Mouse (Mus musculus): ENCODE results near the gene Grik5. TPM values are rescaled to one million over a fixed set of nuclear protein-coding genes. Genes with fewer than 3 reads are reported as not detected.

Grik5 gene
- polyA plus RNA-seq (2015; fragmentation: Nextera tagmentation; extraction: Ambion mirVana) = 12.8 and 14.7 TPM in 2 replicates

DNA sequence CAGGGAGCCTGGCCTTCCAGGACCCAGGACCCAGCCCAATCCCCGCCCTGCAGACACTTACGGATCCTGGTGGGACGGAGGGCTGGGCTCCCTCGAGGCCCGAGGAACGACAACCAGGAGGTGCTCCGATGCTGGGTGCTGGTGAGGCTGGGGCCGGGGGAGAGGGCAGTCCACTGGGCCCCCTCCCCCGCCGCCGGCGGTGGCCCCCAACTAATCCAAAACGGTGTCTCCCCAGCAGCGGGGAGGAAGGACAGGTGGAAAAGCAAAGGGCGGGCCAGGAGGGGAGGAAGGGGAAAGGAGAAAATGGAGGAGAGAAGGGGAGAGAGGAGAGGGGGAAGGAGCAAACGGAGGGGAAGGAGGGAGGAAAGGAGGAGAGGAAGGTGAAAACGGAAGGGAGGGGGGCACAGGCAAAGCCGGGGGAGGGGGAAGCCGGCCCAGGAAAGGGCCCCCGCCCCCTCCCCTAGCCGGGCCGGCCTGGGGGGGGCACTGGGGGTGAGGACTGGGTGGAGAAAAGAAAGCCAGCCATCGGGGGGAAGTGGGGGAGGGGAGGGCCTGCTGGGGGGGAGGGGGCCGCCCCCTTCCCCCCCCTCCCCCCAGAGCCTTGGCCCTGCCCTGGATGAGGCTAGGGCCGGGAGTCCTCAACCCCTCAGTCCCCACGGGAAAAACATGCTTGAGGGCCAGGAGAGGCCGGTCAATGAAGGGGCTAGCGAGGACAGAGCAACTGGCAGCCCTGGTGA is at the start of gene Grik5, which contains the start of gene Zfp574:
Gene Grik5, minus strand, starts transcription at position 368 of the 737 bp plus-strand sequence.
Gene Zfp574, plus strand, starts transcription at position 589 of the 737 bp plus-strand sequence.
- H3K36me3 ChIP-seq (ENCODE audit: poor library complexity, severe bottlenecking) = peaks cover 14% of the 10 kb centered on the region
- H3K9me3 ChIP-seq (replicated peaks) = no peaks in the 10 kb centered on the region
- peak within 1 kb of the TSS; percentile 93 for H3K27ac ChIP-seq
- ATAC-seq = no peak
- WGBS = under 1% methylated on average over 21 of the region's 28 CpGs
- H3K4me2 ChIP-seq = peak within 1 kb of the TSS; percentile 95
- peak within 1 kb of the TSS; percentile 97 for H3K9ac ChIP-seq
- H3K4me1 ChIP-seq = peaks cover 72% of the 10 kb centered on the region
- H3K4me3 ChIP-seq = peak within 1 kb of the TSS; percentile 77
- H3K27me3 ChIP-seq = no peaks in the 10 kb centered on the region

DNA sequence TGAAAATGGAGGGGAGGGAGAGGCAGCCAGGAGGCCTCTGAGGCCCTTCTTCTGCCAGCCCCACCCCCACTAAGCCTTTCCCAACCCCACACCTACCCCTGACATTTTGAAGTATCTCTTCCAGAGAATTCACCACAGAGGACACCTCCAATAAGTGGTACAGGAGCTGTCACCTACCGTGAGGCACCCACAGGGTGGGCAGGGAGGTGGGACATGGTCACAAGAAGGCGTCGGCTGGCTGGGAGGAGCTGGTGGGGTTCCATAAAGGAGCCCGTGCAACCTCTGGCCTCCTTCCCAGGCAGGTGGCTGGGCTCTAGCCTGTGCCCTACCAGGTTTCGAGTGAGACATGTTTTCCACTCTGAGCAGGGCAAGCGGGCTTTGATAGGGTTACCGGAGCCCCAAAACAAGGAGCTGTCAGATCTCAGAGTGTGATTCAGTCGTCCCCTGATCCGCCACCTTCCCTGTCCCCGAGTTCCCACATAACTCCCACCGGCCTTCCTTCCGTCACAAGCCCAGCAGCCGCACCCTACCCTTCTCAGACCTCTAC is 49.2 kb upstream of the Grik5 start:
- no peak overlapping the region for H3K4me2 ChIP-seq
- H3K27me3 ChIP-seq = no peaks in the 10 kb centered on the region
- H3K9me3 ChIP-seq (replicated peaks) = no peaks in the 10 kb centered on the region
- 68% methylated on average over 13 of the region's 13 CpGs for WGBS
- H3K4me3 ChIP-seq = no peak overlapping the region
- no peak for ATAC-seq
- H3K9ac ChIP-seq = no peak overlapping the region
- no peaks in the 10 kb centered on the region for H3K36me3 ChIP-seq (ENCODE audit: poor library complexity, severe bottlenecking)
- H3K4me1 ChIP-seq = no peaks in the 10 kb centered on the region
- H3K27ac ChIP-seq = no peak overlapping the region

GRCm38 (mm10) chr7:25120061-25120834 is 48.1 kb upstream of the Grik5 start:
- no peaks in the 10 kb centered on the region for H3K9me3 ChIP-seq (replicated peaks)
- no peak overlapping the region for H3K4me3 ChIP-seq
- H3K27me3 ChIP-seq = no peaks in the 10 kb centered on the region
- no peak overlapping the region for H3K27ac ChIP-seq
- no peak overlapping the region for H3K9ac ChIP-seq
- WGBS = 77% methylated on average over 13 of the region's 25 CpGs
- peaks cover 4% of the 10 kb centered on the region for H3K36me3 ChIP-seq (ENCODE audit: poor library complexity, severe bottlenecking)
- H3K4me1 ChIP-seq = no peaks in the 10 kb centered on the region
- H3K4me2 ChIP-seq = no peak overlapping the region
- no peak for ATAC-seq

GRCm38 (mm10) chr7:25112956-25113603 is 40.9 kb upstream of the Grik5 start:
- no peaks in the 10 kb centered on the region for H3K4me1 ChIP-seq
- no peak overlapping the region for H3K9ac ChIP-seq
- H3K27ac ChIP-seq = no peak overlapping the region
- no peak overlapping the region for H3K4me2 ChIP-seq
- ATAC-seq = no peak
- WGBS = 92% methylated on average over 16 of the region's 16 CpGs
- no peak overlapping the region for H3K4me3 ChIP-seq
- H3K36me3 ChIP-seq (ENCODE audit: poor library complexity, severe bottlenecking) = peaks cover 22% of the 10 kb centered on the region
- no peaks in the 10 kb centered on the region for H3K27me3 ChIP-seq
- no peaks in the 10 kb centered on the region for H3K9me3 ChIP-seq (replicated peaks)

DNA sequence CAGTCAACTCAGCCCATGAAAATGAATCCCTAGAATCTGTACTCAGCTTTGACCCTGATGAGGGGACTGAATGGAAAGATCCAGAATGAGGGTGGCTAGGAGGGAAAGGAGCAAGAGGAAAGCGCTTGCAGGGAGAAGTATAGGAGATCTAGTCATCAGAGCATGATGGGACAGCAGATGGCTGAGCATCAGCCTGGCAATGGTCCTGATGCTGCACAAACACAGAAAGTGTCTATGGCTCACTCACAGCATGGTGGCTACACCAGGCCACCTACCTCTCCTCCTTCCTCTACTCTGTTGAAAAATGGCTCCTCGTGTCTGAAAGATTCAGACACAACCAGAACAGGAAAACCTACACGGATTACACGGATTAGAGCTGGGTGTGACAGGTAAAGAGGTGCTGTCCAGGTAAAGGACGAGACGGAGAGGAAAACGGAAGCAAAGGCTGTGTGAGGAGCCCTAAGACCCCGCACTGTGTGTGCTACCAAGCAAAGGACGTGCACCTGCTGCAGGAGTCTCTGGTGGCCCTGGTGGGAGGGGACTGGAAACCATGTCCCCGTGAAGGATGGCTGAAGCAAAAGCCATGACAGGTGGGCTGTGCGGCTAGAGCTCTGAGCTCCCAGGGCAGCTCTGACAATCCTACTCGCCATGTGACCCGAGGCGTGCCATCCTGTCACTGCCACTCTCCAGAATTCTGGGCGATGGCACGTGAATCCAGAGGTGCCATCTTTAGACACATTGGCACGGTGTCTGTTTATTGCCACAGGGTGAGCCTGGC is 40.2 kb upstream of the Grik5 start:
- Histone ChIP-seq H3K27ac (no peak overlapping the region), H3K9ac (no peak overlapping the region), H3K9me3 (replicated peaks) (no peaks in the 10 kb centered on the region), H3K4me3 (no peak overlapping the region), H3K4me1 (no peaks in the 10 kb centered on the region), H3K36me3 (ENCODE audit: poor library complexity, severe bottlenecking) (peaks cover 22% of the 10 kb centered on the region), H3K27me3 (no peaks in the 10 kb centered on the region), H3K4me2 (no peak overlapping the region)
- no peak for ATAC-seq
- WGBS = 86% methylated on average over 17 of the region's 17 CpGs

- Histone ChIP-seq H3K4me3 (no peak overlapping the region), H3K4me1 (no peaks in the 10 kb centered on the region), H3K27ac (no peak overlapping the region), H3K4me2 (no peak overlapping the region), H3K36me3 (ENCODE audit: poor library complexity, severe bottlenecking) (peaks cover 20% of the 10 kb centered on the region), H3K27me3 (no peaks in the 10 kb centered on the region), H3K9ac (no peak overlapping the region), H3K9me3 (replicated peaks) (no peaks in the 10 kb centered on the region)
- 85% methylated on average over 9 of the region's 9 CpGs for WGBS
- no peak for ATAC-seq
Observed at GRCm38 (mm10) chr7:25110336-25110735, 38.2 kb upstream of the Grik5 start.

GRCm38 (mm10) chr7:25109355-25109754 is 37.2 kb upstream of the Grik5 start:
- WGBS = 83% methylated on average over 12 of the region's 12 CpGs
- H3K4me3 ChIP-seq = no peak overlapping the region
- ATAC-seq = no peak
- H3K36me3 ChIP-seq (ENCODE audit: poor library complexity, severe bottlenecking) = peaks cover 10% of the 10 kb centered on the region; the same call in 1 of the 2 replicates
- H3K9me3 ChIP-seq (replicated peaks) = no peaks in the 10 kb centered on the region
- no peak overlapping the region for H3K4me2 ChIP-seq
- H3K4me1 ChIP-seq = no peaks in the 10 kb centered on the region
- H3K27me3 ChIP-seq = no peaks in the 10 kb centered on the region
- H3K9ac ChIP-seq = no peak overlapping the region
- H3K27ac ChIP-seq = no peak overlapping the region

GRCm38 (mm10) chr7:25106790-25107502 is 34.8 kb upstream of the Grik5 start:
- H3K9me3 ChIP-seq (replicated peaks) = no peaks in the 10 kb centered on the region
- no peaks in the 10 kb centered on the region for H3K27me3 ChIP-seq
- no peak overlapping the region for H3K4me3 ChIP-seq
- whole genome bisulfite sequencing = 52% methylated on average over 17 of the region's 17 CpGs
- no peak overlapping the region for H3K4me2 ChIP-seq
- H3K36me3 ChIP-seq (ENCODE audit: poor library complexity, severe bottlenecking) = no peaks in the 10 kb centered on the region
- ATAC-seq = no peak
- H3K27ac ChIP-seq = no peak overlapping the region
- H3K9ac ChIP-seq = no peak overlapping the region
- no peaks in the 10 kb centered on the region for H3K4me1 ChIP-seq

DNA sequence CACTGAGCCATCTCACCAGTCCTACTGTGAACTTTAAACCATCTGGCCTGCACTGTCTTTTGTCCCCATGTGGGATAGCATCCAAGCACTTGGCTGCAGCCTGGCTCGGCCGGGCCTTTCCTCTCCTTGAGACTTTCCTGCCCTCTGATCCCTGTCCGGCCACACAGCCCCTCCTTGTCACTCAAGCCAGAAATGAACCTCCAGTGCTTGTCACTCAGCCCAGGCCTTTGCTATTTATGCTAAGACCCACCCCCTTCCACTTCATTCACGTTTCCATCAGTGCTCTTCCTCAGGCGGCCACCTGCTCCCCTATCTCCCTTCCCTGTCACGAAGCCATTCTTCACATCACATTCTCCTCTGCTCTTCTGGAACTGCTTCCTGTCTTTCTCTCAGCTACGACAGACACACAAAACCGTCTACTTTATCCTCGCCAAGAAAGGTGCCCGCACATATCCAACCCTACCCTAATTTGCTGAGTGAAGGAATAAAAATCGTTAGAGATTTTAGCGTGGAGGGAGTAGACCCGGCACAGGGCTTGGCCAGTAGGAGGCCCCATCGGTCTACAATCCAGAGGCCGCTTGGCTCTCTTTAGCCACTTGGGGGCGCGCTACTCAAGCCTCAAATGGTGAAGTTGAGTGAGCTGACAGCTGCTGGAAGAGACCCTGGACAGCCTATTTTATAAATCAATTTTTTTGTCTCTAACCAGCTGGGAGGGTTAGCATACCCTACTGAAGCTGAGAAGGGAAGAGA is 33.4 kb upstream of the Grik5 start:
- H3K36me3 ChIP-seq (ENCODE audit: poor library complexity, severe bottlenecking) = no peaks in the 10 kb centered on the region
- H3K27ac ChIP-seq = peak overlapping the region; percentile 51; the same call in 1 of the 2 replicates
- 19% methylated on average over 17 of the region's 17 CpGs for WGBS
- no peak overlapping the region for H3K4me3 ChIP-seq
- no peaks in the 10 kb centered on the region for H3K27me3 ChIP-seq
- no peak overlapping the region for H3K9ac ChIP-seq
- H3K4me2 ChIP-seq = no peak overlapping the region
- H3K9me3 ChIP-seq (replicated peaks) = no peaks in the 10 kb centered on the region
- H3K4me1 ChIP-seq = no peaks in the 10 kb centered on the region
- ATAC-seq = peak; percentile 55

- Histone ChIP-seq H3K9ac (no peak overlapping the region), H3K4me2 (no peak overlapping the region), H3K27me3 (no peaks in the 10 kb centered on the region), H3K4me3 (no peak overlapping the region), H3K27ac (no peak overlapping the region), H3K4me1 (no peaks in the 10 kb centered on the region), H3K9me3 (replicated peaks) (no peaks in the 10 kb centered on the region), H3K36me3 (ENCODE audit: poor library complexity, severe bottlenecking) (peaks cover 33% of the 10 kb centered on the region; the same call in 1 of the 2 replicates)
- WGBS = 50% methylated on average over 4 of the region's 4 CpGs
- no peak for ATAC-seq
Observed at GRCm38 (mm10) chr7:25099581-25099980, 27.4 kb upstream of the Grik5 start.

All from forebrain, embryonic 13.5 days (tissue).